Mouse (Mus musculus): ENCODE measurements around the gene Slit3.
A peak's percentile ranks its signal among the peaks of the same experiment; 100 is the strongest.

Gene Slit3

DNA sequence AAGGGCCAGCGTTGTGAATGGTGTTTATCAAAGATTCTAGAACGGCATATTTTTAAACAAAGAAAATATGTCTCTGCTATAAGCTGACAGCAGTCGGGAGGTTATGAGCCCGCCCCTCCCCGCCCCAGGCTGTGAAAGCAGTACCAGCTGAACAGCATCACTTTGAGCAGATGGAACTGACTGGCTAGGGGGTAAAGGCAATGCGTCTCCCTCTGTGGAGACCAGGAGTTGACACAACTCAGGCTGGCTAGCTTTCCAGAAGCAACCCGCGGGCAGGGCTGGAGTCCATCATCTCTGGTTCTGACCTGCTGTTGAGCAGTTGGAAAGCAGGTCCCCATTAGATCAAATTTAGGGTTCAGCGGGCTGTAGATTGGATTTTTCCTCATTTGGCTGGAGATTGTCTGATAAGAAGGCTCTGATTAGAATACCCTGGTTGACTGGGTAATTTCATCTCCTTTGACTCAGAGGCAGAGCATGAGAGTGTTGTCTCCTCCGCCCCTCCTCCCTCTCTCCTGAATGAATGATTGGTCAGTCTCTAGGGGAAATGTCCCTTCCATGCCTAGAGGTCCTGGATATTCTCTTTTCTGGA is 480.7 kb downstream of the Slit3 start:
- DNase-seq, result no peak

DNA sequence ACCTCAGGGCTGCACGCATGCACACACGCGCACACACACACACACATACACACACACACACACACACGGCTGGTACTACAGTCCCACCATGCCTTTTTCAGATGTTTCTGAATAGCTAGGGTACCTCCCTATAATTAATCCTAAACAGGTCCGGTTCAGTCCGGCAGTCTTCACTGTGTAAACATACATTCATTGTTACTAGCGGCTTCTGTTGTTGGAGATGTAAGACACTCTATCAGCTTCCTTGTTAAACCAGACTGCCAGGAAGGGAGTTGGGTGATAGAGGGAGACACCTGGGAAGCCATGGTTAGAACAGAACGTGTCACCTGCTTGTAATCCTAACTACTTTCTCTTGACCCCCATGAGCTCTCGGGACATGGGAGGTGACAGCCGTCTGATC is 481.6 kb downstream of the Slit3 start:
- DNase-seq, result no peak

DNA sequence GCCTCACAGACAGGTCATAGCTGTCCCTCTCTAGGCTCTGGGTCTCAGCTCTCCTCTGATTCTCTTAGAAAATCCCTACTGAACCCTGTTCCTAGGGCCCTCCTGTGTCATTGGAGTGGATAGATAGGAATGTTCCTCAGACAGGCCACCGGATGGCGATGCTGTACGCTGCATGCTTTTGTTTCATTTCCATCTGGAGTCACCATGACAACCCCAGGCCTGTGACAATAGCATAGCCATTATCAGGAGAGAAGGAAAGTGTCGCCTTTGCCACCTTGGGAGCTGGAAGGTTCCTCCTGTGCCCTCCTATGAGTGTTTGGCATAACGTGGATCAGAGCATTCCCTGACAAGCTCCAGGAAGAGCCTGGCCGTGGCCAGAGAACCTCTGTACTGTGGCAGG is 482.9 kb downstream of the Slit3 start:
- DNase-seq, result no peak

DNA sequence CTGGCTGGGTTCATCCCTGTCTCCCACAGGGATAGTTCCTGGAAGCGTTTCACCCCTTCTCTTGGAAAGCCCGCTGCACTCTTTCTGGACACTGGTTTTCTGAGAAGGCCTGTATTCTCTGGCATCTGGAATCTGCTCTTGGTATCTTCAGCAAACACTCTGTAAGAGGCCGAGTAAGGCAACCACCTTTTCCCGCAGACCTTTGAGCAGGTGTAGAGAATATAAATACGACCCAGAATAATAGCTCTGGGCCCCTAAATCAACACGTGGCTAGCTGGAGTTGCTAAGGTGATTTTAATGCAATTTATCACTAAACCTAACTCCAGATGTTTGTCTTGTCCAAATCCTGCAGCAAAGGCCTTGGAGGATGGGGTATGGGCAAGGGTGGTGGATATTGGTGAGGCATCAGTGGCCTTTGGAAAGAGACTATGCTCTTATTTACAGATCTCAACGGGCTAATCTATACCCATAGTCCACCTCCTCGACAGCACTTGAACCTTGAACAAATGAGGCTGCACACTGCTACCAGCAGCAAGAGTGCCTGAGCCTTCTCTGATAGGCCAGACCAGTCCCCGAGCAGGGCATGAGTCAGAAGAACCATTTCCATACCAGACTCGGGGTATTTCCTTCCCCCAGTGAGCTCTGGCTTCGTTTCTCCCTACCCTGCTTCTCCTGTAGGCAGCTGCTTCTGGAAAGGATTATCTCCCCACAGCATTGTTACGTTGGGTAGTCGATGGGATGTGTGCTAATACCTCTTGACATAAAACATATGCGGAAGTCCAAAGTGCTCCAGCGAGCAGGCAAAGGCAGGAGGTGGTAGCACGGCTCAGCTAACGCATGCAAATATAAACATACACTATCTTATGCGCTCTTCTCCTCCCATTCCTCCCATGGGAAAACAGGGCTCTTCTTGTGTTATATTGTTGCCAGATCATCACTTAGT is 484.1 kb downstream of the Slit3 start:
- DNase-seq, result no peak

DNA sequence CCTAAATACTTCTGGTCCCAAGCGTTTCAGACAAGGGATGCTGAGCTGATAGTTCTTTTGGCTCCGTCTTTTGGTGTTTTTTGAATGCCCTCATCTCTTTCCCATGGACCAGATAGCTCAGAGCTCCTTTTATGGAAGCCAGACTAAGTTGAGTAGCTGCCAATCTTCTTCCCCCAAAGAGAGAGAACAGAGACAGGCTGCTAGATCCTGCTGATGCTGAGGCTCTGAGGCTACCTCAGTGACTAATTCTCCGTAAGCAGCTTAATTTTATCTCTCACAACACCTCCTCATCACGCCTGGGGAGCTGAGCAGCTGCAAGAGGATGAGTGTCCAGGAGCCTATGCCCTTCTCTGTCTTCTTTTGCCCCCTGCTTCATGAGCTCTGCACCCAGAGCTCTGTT is 486.2 kb downstream of the Slit3 start:
- DNase-seq, result no peak

DNA sequence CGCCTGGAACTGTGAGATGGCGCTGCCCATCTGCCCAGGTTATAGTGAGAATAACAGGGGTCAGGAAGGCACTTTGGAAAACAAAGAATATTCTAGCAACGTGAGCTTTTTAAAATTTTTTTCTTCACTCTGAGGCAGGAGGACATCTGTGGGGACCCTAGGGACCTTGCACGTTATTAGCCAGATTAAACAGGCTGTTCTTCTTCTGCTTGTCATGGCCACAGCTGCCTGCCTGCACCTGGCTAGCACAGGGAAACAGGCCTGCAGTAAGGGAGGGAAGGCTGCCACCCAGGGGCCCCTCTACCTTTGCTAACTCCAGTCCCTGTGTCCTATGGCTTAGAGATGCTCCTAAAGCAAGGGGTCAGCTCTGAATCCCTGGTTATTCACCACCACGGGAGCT is 487.8 kb downstream of the Slit3 start:
- DNase-seq, result no peak

DNA sequence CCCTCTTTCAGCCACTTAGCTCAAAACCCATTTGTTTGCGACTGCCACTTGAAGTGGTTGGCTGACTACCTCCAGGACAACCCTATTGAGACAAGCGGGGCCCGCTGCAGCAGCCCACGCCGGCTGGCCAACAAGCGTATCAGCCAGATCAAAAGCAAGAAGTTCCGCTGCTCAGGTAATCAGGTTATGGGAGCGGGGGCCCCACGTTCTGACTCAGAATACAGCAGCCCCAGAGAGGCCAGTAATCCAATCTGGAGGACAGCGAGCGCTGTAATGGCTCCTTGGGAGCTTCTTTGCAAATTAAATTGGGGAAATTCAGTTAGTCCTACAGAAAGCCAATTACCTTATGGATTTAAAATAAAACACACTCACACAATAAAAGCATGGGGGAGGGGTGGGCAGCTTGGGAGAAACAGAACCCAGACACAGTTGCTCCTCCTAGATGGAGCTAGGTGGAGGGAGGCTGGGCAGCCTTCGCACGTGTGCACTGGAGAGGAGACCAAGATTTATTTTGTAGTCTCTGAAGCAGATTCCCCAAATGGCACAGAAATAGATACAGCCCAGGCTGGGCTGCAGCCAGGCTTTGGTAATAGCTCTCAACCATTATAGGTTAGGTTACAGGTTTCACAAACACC is 491.4 kb downstream of the Slit3 start:
- DNase-seq, result no peak

DNA sequence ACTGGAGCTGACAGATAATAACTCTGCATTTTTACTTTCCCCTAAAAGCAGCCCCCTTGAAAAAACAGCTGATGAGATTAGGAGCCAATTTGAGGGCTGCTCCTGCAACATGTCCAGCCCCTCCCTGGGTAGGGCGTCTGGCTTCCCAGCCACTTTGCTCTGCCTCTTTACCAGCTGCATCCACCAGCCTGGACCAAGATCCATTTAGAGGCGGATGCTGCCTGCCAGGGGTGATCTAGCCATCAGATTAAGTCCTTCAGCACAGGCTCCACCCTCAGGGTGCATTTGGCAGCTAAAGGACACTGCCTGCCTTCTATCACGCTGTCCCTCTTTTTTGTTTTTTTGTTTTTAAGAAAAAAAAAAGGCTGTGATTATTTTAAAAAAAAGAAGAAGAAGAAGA is 493.5 kb downstream of the Slit3 start:
- DNase-seq, result no peak

DNA sequence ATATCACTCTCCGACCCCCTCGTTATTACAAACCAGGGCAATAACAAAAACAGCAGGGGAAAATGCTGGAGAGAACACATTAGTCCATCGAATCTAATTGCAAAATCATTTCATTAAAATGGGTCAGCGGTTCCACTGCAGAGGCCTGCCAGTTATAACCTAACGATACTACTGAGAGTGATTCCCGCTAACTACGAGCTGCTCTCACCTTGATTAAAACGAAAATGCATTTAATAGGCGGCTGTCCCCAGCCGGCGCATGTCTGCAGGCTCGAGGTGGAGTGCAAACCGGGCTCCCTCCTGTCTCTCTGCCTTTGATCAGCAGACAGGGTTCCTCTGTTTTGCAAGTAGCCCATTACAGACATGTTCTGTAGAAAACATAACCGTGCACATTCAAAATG is 498.4 kb downstream of the Slit3 start:
- DNase-seq, result no peak

DNA sequence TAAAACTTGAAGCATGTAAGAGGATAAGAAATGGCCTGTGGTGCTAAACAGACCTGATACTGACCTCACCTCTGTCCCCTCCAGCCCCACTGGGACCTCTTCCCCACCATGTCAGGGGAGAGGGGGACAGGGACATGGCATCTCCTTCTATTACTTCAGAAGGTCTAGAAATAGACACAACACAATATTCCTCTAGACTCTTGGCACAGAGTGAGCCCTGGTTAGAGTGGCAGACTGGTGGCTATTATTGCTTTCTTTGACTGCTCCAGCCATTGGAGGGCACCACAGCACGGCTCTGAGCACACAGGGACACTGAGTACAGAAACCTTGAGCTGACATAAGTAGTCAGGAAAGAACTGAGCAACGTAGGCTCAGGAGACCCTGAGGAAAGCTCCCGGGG is 501.7 kb downstream of the Slit3 start:
- peak; percentile 90 for DNase-seq

DNA sequence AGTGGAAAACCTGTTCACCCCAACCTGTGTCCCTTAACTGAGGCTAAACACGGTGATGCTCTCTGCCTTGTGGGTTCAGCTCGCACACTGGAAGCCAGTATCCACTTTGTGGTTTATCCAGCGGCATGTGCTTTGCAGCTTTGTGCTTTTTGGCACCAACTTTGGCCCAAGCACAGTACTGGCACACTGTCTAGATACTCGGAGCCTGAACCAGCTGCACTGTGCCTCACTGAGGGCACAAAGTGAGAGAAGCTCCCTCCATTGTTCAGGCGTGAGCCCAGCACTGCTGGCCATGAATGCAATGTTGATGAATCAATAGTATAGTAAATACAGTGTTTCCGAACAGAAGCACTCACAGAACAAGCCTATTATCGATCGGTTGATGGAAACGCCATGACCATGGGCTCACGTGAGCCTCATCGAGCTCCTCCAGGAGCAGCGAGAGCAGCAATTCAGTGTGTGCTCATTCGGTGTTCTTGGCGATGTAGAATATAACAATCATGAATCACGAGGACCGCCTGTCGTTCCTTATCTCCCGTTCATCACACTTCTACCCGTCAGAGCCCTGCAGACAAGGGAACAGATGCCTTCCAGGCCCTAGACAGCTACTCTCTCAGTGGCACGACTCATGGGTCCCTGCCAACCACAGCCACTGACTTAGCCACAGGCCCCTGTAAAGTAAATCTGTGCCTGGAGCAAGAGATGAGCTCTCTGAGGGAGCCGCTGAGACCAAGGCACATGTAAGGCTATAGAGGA is 503.7 kb downstream of the Slit3 start:
- DNase-seq, result peak; percentile 90

DNA sequence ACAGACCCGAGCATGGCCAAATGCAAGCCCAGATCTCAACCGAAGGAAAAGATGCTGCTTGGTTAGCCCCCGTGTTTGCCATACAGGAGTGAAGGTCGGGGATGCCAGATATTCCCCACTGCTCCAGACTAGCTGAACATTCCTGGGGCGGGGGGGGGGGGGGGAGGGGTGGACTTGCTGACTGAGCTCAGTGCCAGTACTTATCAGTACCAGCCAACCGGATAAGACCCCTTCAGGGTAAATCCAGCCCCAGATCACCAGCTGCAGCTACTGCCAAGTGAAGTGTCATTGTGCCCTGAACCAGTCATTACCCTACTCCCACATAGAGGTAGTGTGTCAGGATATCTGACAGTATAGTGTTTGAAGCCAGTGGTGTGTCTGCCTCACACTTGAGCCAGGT is 504.6 kb downstream of the Slit3 start:
- DNase-seq, result no peak

DNA sequence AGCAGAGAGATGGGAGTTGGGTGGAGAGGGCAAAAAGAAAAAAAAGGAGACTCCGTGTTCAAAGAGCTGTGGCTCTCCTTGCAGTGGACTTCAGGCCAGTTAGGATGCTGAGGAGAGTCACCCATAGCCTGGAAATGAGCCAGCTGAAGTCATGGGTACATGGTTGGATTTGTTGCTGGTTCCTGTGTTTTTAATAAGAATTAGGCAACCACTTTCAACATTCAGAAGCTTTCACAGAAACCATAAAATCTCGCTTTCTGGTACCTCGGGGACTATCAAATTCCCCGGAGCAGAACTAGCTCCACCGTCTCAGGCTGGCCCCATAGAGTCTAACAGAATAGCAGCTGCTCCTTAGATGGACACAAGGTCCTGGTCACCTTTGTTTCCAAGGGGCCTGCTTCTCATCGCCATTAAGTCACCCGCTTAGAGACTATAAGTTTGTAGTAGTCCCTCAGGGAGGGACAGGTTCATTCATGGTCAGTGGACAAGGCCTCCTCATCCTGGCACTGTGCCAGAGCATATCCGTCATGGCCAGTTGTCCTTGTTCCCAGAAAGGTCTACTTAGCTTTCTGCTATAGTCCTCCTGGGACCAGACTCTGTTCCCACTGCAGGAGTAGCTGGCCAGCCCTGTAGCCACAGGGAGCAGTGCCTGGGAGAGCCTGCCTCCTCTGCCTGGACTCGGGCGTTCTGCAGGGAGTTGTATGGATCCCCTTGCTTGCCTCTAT is 505.3 kb downstream of the Slit3 start:
- DNase-seq, result peak; percentile 97

DNA sequence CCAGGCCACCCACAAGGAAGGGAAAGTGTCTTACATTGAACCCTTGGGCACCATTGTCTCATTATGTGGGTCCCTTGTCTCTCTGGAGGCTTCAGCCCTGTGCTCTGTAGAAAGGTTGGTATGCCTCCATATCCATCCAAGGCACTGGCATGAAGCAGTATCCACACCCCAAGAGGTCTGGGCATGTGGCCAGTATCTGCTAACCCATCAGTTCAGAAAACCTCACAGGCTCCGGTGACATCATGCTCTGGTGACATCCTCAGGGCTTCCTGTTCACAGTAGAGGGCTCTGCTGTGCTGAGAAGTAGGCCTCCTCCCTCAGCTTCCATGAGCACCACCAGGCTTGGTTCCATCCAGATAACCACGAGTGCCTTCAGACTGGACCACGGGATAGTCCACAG is 506.8 kb downstream of the Slit3 start:
- DNase-seq, result peak; percentile 89

DNA sequence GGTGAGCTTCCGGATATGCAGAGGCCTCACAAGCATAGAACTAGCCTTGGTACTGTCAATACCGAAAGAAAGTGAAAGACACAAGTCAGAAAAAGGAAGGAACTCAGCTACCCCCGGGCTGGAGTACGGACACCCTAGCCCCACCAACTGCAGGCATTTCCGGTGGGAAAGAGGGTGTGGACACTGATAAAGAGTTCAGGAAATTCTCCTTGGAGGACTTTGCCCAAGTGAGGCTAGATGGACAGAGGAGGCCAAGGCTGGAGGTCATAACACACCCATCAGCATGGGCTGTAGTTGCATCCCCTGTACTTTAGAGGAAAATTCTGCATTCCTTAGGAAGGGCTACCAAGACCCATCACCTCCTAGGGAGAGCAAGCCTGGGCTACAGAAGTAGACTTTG is 511.2 kb downstream of the Slit3 start:
- no peak for DNase-seq

DNA sequence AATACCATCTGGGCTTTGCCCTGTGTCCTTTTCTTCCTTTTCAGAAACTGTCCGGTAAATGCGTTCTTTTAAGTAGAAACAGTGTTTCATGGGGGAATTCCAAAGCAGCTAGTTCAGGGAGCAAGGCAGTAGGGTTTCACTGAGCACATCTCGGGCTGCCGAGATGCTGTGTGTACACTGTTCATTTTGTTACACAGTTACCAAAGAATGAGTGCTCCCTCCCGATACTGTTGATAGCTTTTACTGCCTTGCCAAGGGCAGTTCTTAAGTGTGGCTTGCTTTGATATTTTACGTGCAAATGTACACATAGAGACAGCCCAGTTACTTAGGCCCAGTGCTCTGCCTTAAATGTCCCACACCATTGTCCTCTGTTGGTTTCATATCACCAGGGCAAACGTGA is 516.1 kb downstream of the Slit3 start:
- DNase-seq, result no peak

DNA sequence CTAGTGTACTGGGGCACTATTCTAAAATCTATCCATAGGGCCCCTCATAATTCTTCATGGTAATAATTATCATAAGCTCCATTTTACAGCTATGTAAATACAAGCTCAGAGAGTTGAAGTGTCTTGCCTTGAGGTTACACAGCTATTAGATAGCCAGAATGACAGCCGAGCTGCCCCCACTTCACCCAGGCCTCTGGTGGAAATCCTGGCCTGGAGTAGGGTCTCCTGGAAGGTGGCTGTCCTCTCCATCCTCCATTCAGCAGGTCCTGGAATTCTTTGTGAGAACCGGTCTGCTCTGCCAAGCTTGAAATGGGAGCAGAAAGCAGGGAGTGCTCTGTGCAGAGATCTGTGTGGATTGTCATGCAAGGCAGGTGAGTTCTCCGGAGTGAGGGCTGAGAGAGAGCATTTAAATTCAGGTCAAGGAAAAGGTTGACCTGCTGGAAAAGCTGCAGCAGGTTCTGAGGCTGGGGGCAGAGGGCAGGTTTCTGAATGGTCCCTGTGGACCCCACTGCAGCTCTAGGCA is 517.9 kb downstream of the Slit3 start:
- DNase-seq, result no peak

DNA sequence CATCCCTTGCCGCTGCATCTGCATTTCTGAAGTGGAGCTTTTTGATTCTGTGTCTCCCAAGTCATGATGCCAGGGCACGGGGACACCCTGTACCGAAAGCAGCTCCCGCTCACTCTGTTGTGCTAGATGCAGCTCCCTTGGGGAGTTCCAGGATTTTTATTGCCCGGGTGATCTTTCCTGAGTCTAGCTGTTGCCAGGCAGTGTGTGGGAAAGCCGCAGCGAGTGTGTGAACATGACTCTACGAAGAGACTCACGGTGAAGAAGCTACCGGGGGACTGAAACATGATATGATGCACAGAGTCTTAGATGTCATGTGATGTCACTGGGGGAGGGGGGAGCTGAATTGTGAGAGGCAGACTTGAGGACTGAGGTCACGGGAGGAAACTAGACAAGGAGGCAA is 518.4 kb downstream of the Slit3 start:
- no peak for DNase-seq

DNA sequence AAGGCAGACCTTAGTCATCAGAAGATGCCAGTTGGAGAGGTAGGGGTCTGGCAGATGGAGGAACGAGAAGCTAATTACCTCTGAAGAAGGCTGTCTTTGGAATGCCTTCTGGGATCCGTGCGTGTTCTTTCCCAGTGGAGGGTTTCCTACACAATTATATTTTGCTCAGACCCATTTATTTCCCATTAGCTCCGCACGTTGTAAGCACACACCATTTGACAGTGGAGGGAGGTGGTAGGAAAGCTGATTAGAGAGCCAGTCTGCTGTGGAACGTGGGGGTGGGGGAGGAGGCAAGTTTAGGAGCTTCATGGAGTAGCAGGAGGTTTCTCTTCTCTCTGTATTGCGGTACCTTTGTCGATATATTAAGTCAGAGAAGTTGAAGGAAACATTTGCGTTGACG is 530.3 kb downstream of the Slit3 start:
- DNase-seq, result no peak

DNA sequence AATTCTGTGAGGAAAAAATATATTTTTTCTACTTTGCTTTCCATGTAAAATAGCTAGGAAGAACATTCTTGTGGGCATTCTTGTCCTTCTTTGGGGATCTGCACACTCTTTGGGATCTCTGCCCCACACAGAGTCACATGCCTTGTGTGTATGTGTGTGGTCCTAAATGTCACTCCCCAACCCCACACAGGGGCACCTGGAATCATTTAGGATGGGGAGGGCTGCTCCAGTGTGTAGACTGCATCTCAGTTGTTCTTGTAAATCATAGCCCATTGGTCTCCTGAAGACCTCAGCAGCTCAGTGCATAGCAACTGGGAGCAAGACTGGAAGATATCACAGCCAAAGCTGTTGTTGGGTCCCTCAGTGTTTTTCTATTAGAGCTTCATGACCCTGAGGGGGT is 534.8 kb downstream of the Slit3 start:
- DNase-seq, result no peak

DNA sequence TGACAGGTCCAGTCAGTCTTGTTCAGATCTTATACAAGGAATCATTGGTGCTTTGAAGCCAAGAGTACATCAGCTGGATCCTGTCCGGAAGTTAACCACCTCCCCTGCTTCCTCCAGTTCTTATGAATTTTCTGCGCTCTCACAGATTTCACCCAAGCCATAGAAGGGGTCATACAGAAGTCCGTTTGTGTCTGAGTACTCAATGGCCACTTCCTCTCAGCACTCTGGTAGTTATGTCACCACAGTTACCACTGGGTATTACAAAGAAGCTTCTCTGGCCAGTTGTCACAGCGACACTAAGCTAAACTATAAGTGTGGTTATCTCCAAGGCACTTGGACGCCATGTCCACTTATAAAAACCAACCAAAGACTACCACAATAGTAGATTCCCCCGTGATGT is 536.6 kb downstream of the Slit3 start:
- DNase-seq, result no peak

DNA sequence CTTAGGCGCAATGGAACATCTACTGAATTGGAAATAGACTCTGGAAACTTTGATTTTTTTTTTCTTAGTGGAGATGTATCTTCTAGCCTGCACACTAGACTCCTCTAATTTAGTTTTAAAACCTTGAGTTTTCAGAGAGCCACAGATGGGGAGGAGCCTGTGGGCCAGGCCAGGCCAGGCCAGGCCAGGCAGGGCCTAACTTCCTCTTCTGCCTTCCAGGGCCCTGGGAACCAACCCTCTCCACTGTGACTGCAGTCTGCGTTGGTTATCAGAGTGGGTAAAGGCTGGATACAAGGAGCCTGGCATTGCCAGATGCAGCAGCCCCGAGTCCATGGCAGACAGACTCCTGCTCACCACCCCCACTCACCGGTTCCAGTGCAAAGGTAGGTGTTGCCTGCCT is 539.9 kb downstream of the Slit3 start:
- no peak for DNase-seq

DNA sequence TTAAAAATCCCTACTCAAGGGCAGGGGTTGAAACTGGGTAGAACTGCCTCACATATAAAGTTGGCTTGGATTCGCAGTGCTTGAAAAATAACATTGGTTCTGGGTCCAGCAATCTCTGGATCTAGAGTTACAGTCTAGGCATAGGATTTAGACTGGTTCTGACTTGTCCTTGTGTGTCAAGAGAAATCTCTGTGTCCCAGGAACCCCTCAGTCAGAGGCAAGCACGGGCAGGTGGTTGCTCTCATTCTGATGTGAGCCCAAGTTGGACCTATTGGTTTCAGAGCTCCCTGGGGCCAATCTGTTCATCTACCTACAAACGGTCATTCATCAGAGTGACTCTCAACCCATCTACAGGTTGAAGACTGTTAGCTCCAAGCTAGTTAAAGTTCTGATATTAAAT is 541.9 kb downstream of the Slit3 start:
- DNase-seq, result no peak
